In the genomic region with DNA sequence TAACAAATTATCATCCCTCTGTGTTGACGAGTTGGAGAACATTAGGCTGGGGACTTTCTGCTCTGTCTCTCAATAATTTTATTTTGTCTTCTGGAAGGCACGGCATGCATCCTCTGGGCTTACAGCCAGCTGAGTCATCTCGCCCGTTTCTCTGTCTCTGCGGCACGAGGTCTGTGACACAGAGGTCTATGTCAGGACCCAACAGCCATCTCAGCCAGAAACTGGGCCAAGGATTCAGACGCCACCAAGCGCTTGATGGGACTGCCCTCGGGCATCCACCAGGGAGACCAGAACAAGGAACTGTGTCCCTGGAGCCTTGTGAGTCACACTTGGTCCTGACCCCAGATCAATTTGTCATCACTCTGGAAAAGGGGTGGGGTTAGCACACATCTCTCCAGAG, we compare ENCODE assay signal across 8 mouse cellular contexts.
DNase-seq lines count a peak whose midpoint lies in the region; ATAC-seq and TF ChIP-seq lines count a peak whose summit lies in the region.

No protein-coding gene starts in this region.

- no peak for ATAC-seq in kidney, embryonic 15.5 days (replicated peaks; ENCODE audit: low FRiP score)
- no peak for ATAC-seq in lung, embryonic 14.5 days (ENCODE audit: insufficient read depth)
- ATAC-seq in megakaryocyte progenitor cell, adult 5-6 weeks (replicated peaks; ENCODE audit: poor library complexity) = no peak
- no peak for ATAC-seq in hindbrain, embryonic 11.5 days (ENCODE audit: low FRiP score)

- 72% methylated on average over 9 of the region's 9 CpGs for WGBS in kidney, adult 2 months
- WGBS in kidney, embryonic 15.5 days = 63% methylated on average over 9 of the region's 9 CpGs
- 49% methylated on average over 9 of the region's 9 CpGs for WGBS in lung, embryonic 14.5 days
- WGBS in hindbrain, embryonic 11.5 days = 75% methylated on average over 9 of the region's 9 CpGs

- DNase-seq in kidney, adult 2 months = peak; percentile 88
- DNase-seq in adrenal gland, postnatal 10 days = peak; percentile 88
- DNase-seq in gastrocnemius, postnatal 36 days = peak; percentile 59 to 61
- DNase-seq in lung, embryonic 14.5 days = peak; percentile 74
- DNase-seq in urinary bladder, postnatal 25 days (ENCODE audit: low spot score) = peak; percentile 43
- DNase-seq in hindbrain, embryonic 11.5 days (ENCODE audit: low spot score) = no peak

- H3K9me3 ChIP-seq in kidney, embryonic 15.5 days (replicated peaks) = no peaks in the 10 kb centered on the region
- H3K9me3 ChIP-seq in lung, embryonic 14.5 days (ENCODE audit: low read depth, low read length) = no peaks in the 10 kb centered on the region
- no peaks in the 10 kb centered on the region for H3K9me3 ChIP-seq in hindbrain, embryonic 11.5 days (ENCODE audit: control insufficient read depth, low read length)

- TF ChIP-seq POLR2A in kidney, adult 2 months (IDR thresholded peaks at IDR 0.05; ENCODE audit: low read depth, low read length) = no peak

- H3K4me2 ChIP-seq in kidney, embryonic 15.5 days = no peak overlapping the region
- no peak overlapping the region for H3K4me2 ChIP-seq in lung, embryonic 14.5 days
- no peak overlapping the region for H3K4me2 ChIP-seq in hindbrain, embryonic 11.5 days (replicated peaks; ENCODE audit: low read depth, low read length)

- no peak for TF ChIP-seq CTCF in kidney, adult 2 months (conservative IDR thresholded peaks at IDR 0.05; ENCODE audit: insufficient read depth, insufficient read length, low read depth, low read length)
- no peak for TF ChIP-seq CTCF in lung, embryonic 14.5 days (IDR thresholded peaks at IDR 0.05; ENCODE audit: low read depth)

- no peak overlapping the region for H3K9ac ChIP-seq in kidney, embryonic 15.5 days
- no peak overlapping the region for H3K9ac ChIP-seq in lung, embryonic 14.5 days
- no peak overlapping the region for H3K9ac ChIP-seq in hindbrain, embryonic 11.5 days (ENCODE audit: low read depth, low read length)

- no peaks in the 10 kb centered on the region for H3K4me1 ChIP-seq in kidney, adult 2 months (ENCODE audit: control insufficient read depth, insufficient read depth, low read length)
- H3K4me1 ChIP-seq in kidney, embryonic 15.5 days = peaks cover 13% of the 10 kb centered on the region
- peaks cover 6% of the 10 kb centered on the region for H3K4me1 ChIP-seq in lung, embryonic 14.5 days (ENCODE audit: insufficient read depth)
- H3K4me1 ChIP-seq in hindbrain, embryonic 11.5 days (replicated peaks; ENCODE audit: control insufficient read depth, insufficient read depth, low read length) = no peaks in the 10 kb centered on the region

- intact Hi-C loops in gastrocnemius, postnatal 36 days (cut with DNase I) = no loop called here

- no peak overlapping the region for H3K4me3 ChIP-seq in kidney, adult 2 months (ENCODE audit: insufficient read depth, low read depth, low read length)
- H3K4me3 ChIP-seq in kidney, embryonic 15.5 days (replicated peaks) = no peak overlapping the region
- H3K4me3 ChIP-seq in lung, embryonic 14.5 days (ENCODE audit: low read depth, low read length) = no peak overlapping the region
- H3K4me3 ChIP-seq in hindbrain, embryonic 11.5 days (ENCODE audit: low read depth, low read length) = no peak overlapping the region

- H3K27ac ChIP-seq in kidney, adult 2 months (ENCODE audit: insufficient read depth, low read depth, low read length) = no peak overlapping the region
- no peak overlapping the region for H3K27ac ChIP-seq in kidney, embryonic 15.5 days
- no peak overlapping the region for H3K27ac ChIP-seq in lung, embryonic 14.5 days (ENCODE audit: low read depth)
- no peak overlapping the region for H3K27ac ChIP-seq in hindbrain, embryonic 11.5 days (ENCODE audit: low read depth, low read length)

- H3K27me3 ChIP-seq in kidney, adult 2 months (replicated peaks; ENCODE audit: control insufficient read depth, insufficient read depth, low read length) = no peaks in the 10 kb centered on the region
- H3K27me3 ChIP-seq in kidney, embryonic 15.5 days = no peaks in the 10 kb centered on the region
- H3K27me3 ChIP-seq in lung, embryonic 14.5 days (ENCODE audit: insufficient read depth, low read length) = peaks cover 4% of the 10 kb centered on the region; the same call in 1 of the 2 replicates
- no peaks in the 10 kb centered on the region for H3K27me3 ChIP-seq in hindbrain, embryonic 11.5 days (ENCODE audit: control insufficient read depth, insufficient read depth, low read length)

- no peaks in the 10 kb centered on the region for H3K36me3 ChIP-seq in kidney, adult 2 months (ENCODE audit: control insufficient read depth, insufficient read depth, low read length)
- H3K36me3 ChIP-seq in kidney, embryonic 15.5 days = no peaks in the 10 kb centered on the region
- H3K36me3 ChIP-seq in lung, embryonic 14.5 days (ENCODE audit: insufficient read depth) = no peaks in the 10 kb centered on the region
- H3K36me3 ChIP-seq in hindbrain, embryonic 11.5 days (ENCODE audit: control insufficient read depth, insufficient read depth, low read length) = no peaks in the 10 kb centered on the region
